Comparison of ENCODE assay signal across 12 mouse cellular contexts in the genomic region with DNA sequence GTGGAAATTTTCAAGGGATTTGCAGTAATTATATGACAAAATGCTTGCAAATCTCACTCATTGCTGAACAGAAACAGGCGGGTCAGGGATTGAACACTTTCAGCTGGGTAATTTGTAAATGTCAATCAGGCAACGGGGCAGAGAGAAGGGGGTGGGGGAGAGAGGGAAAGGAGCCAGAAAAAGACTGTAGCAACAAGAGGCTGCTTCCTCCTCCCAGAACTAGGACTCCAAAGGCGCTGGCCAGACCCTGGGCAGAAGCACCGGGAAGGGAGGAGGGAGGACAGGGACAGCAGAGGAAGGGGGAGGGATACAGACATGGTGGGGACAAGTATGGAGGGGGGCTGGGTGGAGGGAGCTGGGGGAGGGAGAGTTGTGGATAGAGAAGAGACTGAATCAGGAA. TPM values are rescaled to one million over a fixed set of nuclear protein-coding genes. Genes with fewer than 3 reads are reported as not detected.
DNase-seq lines count a peak whose midpoint lies in the region; ATAC-seq lines count a peak whose summit lies in the region.
"Had no signal": no experiment of that assay in that cellular context is flagged by ENCODE, and none has a peak within 500 bp of the region (broad histone marks: within the 10 kb centered on the region; RNA-seq: fewer than 3 reads in every experiment).

No protein-coding gene starts in this region.

- no peak overlapping the region for H3K4me2 ChIP-seq in forebrain, embryonic 14.5 days (ENCODE audit: low read length)
- H3K4me2 ChIP-seq in midbrain, embryonic 12.5 days (replicated peaks): peak overlapping the region; percentile 7; the same call in 1 of the 2 replicates
- H3K4me2 ChIP-seq: intestine, embryonic 15.5 days; neural tube, embryonic 12.5 days had no signal

- peaks cover 63% of the 10 kb centered on the region for H3K27me3 ChIP-seq in forebrain, embryonic 14.5 days (replicated peaks; ENCODE audit: control insufficient read depth, insufficient read depth, low read length)
- H3K27me3 ChIP-seq in midbrain, embryonic 12.5 days: peaks cover 53% of the 10 kb centered on the region

- peak; percentile 57 for ATAC-seq in forebrain, embryonic 14.5 days
- peak; percentile 52; the same call in 1 of the 2 replicates for ATAC-seq in midbrain, embryonic 12.5 days (ENCODE audit: low FRiP score, low read depth)
- ATAC-seq in erythroid progenitor cell, adult 5-6 weeks (replicated peaks; ENCODE audit: low FRiP score, poor library complexity, severe bottlenecking): no peak
- ATAC-seq: intestine, embryonic 15.5 days had no signal

- peaks cover 25% of the 10 kb centered on the region for H3K4me1 ChIP-seq in forebrain, embryonic 14.5 days (ENCODE audit: control insufficient read depth, insufficient read depth, low read length)
- H3K4me1 ChIP-seq in midbrain, embryonic 12.5 days: peaks cover 41% of the 10 kb centered on the region

- DNase-seq in NIH3T3 (ENCODE audit: low read depth): peak; percentile 25
- peak; percentile 24 for DNase-seq in adipocyte (ENCODE audit: low spot score)
- DNase-seq in forebrain, embryonic 14.5 days (ENCODE audit: low spot score): peak; percentile 92
- no peak for DNase-seq in heart, adult 11 months
- no peak for DNase-seq in right cerebral cortex, postnatal 4 days
- DNase-seq: heart, adult 2 months; right cerebral cortex, postnatal 14 days had no signal

- H3K27ac ChIP-seq in forebrain, embryonic 14.5 days (ENCODE audit: low read depth, low read length): no peak overlapping the region
- H3K27ac ChIP-seq in midbrain, embryonic 12.5 days (replicated peaks): peak overlapping the region; percentile 81
- H3K27ac ChIP-seq: heart, adult 2 months; intestine, embryonic 15.5 days; layer of hippocampus, adult 2 months had no signal

- no peak overlapping the region; the same call in 1 of the 2 replicates for H3K9ac ChIP-seq in forebrain, embryonic 14.5 days (ENCODE audit: low read length)
- no peak overlapping the region; the same call in 1 of the 2 replicates for H3K9ac ChIP-seq in midbrain, embryonic 12.5 days (replicated peaks)
- H3K9ac ChIP-seq: intestine, embryonic 15.5 days; neural tube, embryonic 12.5 days had no signal

- no peak overlapping the region for H3K4me3 ChIP-seq in forebrain, embryonic 14.5 days (ENCODE audit: low read depth, low read length)
- no peak overlapping the region for H3K4me3 ChIP-seq in midbrain, embryonic 12.5 days
- H3K4me3 ChIP-seq: heart, adult 2 months; intestine, embryonic 15.5 days; layer of hippocampus, adult 2 months; neural tube, embryonic 12.5 days had no signal

- WGBS in forebrain, embryonic 14.5 days: 3% methylated on average over 4 of the region's 4 CpGs
- WGBS in midbrain, embryonic 12.5 days: 1% methylated on average over 3 of the region's 4 CpGs

- no peaks in the 10 kb centered on the region for H3K36me3 ChIP-seq in forebrain, embryonic 14.5 days (ENCODE audit: control insufficient read depth, insufficient read depth, low read length)
- no peaks in the 10 kb centered on the region for H3K36me3 ChIP-seq in midbrain, embryonic 12.5 days
- H3K36me3 ChIP-seq: intestine, embryonic 15.5 days; neural tube, embryonic 12.5 days had no signal

- no peaks in the 10 kb centered on the region for H3K9me3 ChIP-seq in forebrain, embryonic 14.5 days (replicated peaks; ENCODE audit: control insufficient read depth, low read length)
- no peaks in the 10 kb centered on the region for H3K9me3 ChIP-seq in midbrain, embryonic 12.5 days
- H3K9me3 ChIP-seq: intestine, embryonic 15.5 days; neural tube, embryonic 12.5 days had no signal

RNA-seq across cellular contexts. Expression of gene Mrm1, which starts 43.8 kb away (rescaled TPM):
- polyA plus RNA-seq in forebrain, embryonic 14.5 days (2014; fragmentation: Nextera tagmentation; extraction: Ambion mirVana): 10.5 and 12.1 TPM in 2 replicates
- 11.0 and 11.7 TPM in 2 replicates for polyA plus RNA-seq in midbrain, embryonic 12.5 days (2016; fragmentation: Nextera tagmentation; extraction: Ambion mirVana)
- 65.4 and 66.0 TPM in 2 replicates for total RNA-seq in erythroid progenitor cell, adult 5-6 weeks (2015; ENCODE audit: low replicate concordance)
- total RNA-seq in erythroid progenitor cell, adult 5-6 weeks (2017; ENCODE audit: low replicate concordance): 27.2 and 42.7 TPM in 2 replicates

RNA-seq across cellular contexts. Expression of gene Dhrs11, which starts 53.2 kb away (rescaled TPM):
- 4.1 and 5.5 TPM in 2 replicates for polyA plus RNA-seq in forebrain, embryonic 14.5 days (2014; fragmentation: Nextera tagmentation; extraction: Ambion mirVana)
- polyA plus RNA-seq in midbrain, embryonic 12.5 days (2016; fragmentation: Nextera tagmentation; extraction: Ambion mirVana): 6.8 and 7.6 TPM in 2 replicates
- total RNA-seq in erythroid progenitor cell, adult 5-6 weeks (2015; ENCODE audit: low replicate concordance): 865 and 926 TPM in 2 replicates
- 517 and 556 TPM in 2 replicates for total RNA-seq in erythroid progenitor cell, adult 5-6 weeks (2017; ENCODE audit: low replicate concordance)

Comparison
In these comparisons a context has a peak if more than half of its experiments do, and no peak if none do; other contexts are left out.
1. DNase-seq: peak in NIH3T3 (single experiment), adipocyte (single experiment) and forebrain, embryonic 14.5 days (single experiment); none in heart, adult 11 months (single experiment) and right cerebral cortex, postnatal 4 days (single experiment).